Mouse (Mus musculus): ENCODE results near the gene Pih1d1.
"Not testable (repeated sequence)": the region's sequence is repeated elsewhere in the genome, so short reads cannot be mapped to it uniquely, and the experiment has no call there.

Gene Pih1d1

GRCm38 (mm10) chr7:45154096-45154992 lies at the start of gene Pih1d1, which contains the start of gene Aldh16a1:
Pih1d1 (plus strand) TSS chr7:45154303.
Aldh16a1 (minus strand) TSS chr7:45154584.
- peak; percentile 97 for DNase-seq

DNA sequence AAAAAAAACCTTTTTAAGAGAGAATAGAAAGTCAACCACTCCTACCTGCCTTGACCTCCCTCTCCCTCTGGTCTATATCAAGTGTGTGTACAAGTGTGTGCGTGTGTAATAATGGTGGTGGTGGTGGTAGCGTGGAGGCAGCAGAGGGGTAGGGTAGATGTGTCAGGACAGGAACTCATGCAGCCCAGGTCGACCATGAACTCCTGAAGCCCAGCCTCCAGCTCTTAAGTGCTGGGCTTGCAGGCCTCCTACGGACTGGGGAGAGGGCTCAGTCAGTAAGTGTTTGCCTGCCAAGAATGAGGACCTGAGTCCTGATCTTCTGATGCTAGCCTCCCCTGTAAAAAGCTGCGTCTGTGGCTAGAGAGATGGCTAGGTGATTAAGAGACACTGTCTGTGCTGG lies 49.2 kb upstream of the Pih1d1 start:
- no peak for DNase-seq

- DNase-seq: no peak
Observed at GRCm38 (mm10) chr7:45105491-45105890, 48.6 kb upstream of the Pih1d1 start.

GRCm38 (mm10) chr7:45106441-45106840 lies 47.7 kb upstream of the Pih1d1 start:
- no peak for DNase-seq

GRCm38 (mm10) chr7:45107052-45107645 lies 47.0 kb upstream of the Pih1d1 start:
- DNase-seq: no peak

DNA sequence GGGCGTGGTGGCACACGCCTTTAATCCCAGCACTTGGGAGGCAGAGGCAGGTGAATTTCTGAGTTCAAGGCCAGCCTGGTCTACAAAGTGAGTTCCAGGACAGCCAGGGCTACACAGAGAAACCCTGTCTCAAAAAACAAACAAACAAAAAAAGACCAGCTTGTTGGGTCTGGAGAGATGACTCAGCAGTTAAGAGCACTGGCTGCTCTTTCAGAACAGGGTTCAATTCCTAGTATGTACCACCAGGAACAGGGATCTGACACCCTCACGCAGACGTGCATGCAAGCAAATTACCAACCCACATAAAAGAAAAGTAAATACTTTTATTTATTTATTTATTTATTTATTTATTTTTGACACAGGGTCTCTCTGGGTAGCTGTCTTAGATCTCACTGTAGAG lies 44.0 kb upstream of the Pih1d1 start:
- DNase-seq: not testable (repeated sequence)

DNA sequence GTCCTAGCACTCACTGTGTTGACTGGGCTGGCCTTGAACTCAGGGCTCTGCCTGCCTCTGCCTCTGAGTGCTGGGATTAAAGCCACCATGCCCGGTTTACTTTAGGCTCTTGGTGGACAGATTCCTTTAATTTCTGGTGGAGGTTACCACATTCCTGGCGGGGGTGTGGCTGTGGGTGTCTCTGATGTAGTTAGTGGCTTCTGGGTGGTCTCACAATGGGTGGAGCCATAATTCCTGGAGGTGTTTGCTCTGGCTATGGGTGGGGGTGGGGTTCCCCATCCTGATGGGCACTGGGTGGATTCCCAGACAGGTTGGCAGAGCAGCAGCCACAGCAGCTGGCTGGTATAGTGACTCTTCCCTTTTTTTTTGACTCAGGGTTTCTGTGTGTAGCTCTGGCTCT lies 42.2 kb upstream of the Pih1d1 start:
- no peak for DNase-seq

DNA sequence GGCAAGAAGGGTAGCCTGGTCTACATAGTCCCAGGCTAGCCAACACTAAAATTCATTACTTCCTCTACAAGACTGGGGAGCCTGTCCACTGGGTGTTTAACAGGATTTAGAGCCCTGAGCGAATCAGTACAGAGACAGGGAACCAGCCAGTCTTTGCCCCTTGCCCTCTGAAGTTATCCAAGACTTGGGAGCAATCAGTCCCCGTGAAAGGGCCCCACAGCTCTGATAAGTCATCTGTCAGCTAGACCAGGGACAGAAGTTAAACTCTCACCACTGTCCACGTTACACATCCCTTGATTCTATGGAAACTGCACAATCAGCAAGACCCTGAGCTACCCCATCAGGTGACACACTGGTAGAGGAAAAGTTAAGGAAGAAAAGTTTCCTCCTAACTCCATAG lies 41.6 kb upstream of the Pih1d1 start:
- no peak for DNase-seq

DNA sequence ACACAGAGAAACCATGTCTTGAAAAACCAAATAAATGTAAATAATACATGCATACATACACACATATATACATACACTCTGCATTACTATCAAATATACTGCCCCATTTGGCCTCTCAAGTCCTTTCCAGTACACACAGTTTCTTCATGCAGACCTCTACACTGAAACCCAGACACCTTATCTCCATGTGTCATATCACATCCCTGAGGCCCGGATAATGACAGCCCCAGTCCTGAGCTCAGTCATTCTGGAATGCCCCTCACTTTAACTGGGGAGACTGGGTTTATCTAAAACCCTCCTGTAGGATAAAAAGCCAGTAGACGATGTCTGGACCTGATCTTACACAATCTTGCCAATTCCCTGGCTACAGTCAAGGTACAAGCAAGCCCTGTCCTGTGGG lies 40.6 kb upstream of the Pih1d1 start:
- no peak for DNase-seq

DNA sequence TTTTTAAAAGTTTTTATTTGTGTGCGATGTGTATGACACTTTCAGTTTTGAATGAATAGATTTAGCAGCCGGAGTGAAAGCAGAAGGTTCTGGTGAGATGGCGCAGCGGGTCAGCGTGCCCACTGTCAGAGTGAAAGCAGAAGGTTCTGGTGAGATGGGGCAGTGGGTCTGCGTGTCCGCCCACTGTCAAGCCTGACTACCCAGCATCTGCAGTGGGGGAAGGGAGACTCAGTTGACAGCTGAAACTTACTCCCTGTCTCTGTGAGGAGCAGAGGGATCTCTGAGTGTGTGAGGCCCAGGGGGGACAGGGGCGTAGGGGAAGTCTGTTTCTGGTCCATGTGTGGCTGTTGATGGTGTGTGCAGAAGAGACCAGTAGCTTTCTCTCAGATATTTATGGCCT lies 36.5 kb upstream of the Pih1d1 start:
- DNase-seq: no peak

GRCm38 (mm10) chr7:45118336-45118735 lies 35.8 kb upstream of the Pih1d1 start:
- DNase-seq: no peak

DNA sequence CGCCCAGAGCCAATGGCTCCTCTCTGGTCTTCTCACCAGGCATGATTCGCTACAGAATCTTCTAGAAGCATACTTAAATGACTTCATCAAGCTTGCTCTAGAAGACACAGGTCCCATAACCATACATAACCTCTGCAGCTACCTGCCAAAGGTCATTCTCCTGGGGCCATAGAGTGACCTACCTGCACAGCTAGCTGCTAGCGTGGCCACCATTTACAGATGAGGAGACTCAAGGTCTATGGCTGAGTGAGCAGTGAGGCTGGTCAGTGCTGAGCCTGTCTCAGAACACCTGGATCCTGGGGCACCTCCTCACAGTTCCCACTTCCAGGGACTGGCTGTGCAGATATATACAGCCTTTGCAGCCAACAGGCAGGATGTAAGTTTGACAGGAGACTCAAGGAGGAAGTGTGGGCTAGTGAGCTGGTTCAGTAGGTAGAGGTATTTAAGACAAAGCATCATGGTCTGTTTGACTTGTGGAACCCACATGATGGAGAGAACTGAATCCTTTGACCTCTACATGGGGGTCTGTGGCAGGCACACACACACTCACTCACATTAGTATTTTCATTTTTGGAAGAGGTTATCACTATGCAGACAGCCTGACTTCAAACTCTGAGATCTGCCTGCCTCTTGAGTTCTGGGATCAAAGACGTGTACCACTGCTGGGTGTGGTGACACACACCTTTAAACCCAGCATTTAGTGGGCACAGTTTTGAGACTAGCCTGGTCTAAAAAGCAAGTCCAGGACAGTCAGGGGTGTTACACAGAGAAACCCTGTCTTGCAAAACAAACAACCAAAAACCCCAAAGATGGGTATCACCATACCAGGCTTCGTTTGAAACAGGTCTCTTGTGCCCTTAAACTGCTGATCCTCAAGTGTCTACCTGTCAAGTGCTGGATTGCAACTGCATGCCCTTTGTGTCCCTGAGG lies 34.1 kb upstream of the Pih1d1 start:
- no peak for DNase-seq

- DNase-seq: no peak
Observed at GRCm38 (mm10) chr7:45121404-45121803, 32.7 kb upstream of the Pih1d1 start.

DNA sequence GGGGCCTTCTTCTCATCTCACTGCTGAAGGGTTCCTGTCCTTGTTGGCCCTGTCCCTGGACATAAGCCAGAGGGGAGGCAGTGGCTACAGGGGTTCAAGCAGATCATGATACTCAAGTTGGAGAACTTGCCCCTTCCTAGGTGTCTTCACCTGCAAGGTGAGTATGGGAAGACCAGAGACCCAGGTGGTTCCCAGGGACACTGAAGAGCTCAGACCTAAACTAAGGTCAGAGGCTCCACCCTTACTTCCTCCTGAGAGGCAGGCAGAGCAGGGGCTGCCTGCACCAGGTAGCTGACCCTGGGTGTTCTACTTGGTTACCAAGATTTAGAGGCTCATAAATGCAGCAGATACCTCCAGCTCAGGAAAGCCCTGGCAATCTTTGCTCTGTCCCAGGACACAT lies 32.1 kb upstream of the Pih1d1 start:
- no peak for DNase-seq

GRCm38 (mm10) chr7:45122561-45123185 lies 31.4 kb upstream of the Pih1d1 start:
- DNase-seq: peak; percentile 44

DNA sequence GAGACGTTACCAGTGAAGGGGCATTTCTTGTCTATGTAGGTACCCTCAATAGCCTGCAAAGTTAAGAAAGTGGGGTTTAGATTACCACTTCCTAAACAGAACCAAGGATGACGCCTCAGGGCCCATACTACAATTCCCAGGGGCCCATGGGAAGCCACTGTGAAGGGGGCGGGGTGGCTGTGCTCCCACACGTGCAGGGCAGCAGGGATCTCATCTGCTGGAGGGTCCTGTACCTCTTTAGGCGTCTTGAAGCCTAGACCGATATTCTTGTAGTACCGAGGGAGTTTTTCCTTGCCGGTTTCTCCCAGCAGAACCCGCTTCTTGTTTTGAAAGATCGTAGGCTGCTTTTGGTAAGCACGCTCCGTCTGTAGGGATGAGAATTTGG lies 30.9 kb upstream of the Pih1d1 start:
- DNase-seq: no peak

DNA sequence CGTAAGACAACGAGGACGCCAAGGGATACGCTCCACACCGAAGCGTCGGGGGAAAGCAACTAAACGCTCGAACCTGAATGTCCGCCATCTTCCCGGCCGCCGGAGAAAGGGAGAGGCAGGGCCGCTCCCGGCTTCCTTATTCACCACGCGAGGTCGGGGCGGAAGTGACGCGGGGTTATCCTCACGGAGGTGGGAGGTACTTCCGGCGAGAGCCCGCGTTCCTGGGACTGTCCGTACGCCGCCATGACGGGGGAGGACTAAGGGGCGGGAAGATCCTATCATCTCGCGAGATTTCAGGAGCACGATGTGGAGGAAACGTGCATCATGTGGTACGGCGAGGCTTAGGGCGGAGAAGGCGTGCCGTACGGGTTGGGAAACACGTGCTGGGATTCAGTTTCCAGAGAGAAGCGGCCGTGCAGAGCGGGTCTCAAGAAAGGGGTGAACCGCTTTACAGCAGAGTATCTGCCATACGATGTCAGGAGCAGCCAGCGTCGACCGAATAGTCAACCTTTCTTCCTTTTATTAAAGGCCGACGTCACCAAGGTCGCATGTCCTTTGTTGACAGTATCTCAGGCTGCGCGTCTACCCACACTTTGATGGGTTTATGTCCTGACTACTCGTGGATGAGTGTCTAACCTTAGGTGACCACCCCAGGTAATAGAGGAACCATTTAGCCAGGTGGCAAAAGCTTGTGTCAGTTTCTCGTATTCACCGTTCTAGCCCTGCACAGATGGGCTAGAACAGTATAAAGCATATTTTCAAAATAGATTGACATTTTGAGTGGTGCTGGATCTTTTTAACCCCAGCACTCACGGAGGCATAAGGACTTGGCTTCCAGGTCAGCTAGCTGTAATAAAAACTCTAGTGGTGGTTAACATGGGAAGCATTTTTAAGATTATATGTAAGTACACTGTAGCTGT lies 29.6 kb upstream of the Pih1d1 start, which contains the start of gene Rps11:
Rps11 (minus strand) TSS at position 216 of the 920 bp plus-strand sequence.
- peak; percentile 99 for DNase-seq

DNA sequence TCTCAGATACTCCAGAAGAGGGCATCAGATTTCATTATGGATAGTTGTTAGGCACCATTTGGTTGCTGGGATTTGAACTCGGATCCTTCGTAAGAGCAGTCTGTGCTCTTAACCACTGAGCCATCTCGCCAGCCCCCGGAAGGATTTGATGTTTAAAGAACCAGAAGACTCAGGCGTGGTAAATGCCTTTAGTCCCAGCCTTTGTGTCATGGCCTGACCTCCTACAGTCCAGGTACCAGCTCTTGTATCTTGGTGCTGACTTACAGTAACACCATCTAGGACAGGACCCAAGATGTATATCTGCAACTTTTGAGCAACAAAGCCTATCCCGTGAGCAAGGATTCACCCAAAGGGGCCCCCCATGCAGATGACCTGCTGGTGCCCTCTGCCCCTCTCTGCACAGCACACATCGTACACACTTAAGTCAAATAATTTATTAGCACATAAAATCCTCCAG lies 28.9 kb upstream of the Pih1d1 start:
- DNase-seq: no peak

DNA sequence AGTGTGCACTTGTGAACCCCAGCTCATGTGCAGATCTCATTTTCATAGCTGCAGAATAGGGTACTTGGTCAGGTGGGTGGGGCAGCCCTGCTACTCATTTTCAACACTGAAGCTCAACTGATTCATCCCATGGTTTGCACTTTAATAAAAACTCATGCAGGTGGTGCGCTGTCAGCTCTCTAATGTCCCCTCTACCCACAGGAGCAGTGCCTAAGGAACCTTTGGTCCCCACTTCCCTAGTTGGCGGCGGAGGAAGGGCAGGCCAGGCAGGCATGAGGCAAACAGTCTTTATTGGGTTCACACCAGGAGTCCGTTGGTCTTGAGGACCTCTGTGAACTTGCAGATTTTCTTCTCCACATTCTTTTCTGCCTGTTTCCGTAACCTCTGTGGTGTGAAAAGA lies 28.5 kb upstream of the Pih1d1 start:
- peak; percentile 43 for DNase-seq

- peak; percentile 55 for DNase-seq
Observed at GRCm38 (mm10) chr7:45126147-45126843, 27.8 kb upstream of the Pih1d1 start.
